Mouse (Mus musculus): ENCODE measurements around the gene Tmem247. TPM values are rescaled to one million over a fixed set of nuclear protein-coding genes. Genes with fewer than 3 reads are reported as not detected.
A peak's percentile ranks its signal among the peaks of the same experiment; 100 is the strongest.

The Tmem247 gene
- polyA plus RNA-seq, 1 experiment from 2014 or later: not detected

- H3K9me3 ChIP-seq: no peaks in the 10 kb centered on the region
- H3K4me3 ChIP-seq: no peak overlapping the region
- WGBS: 30% methylated on average over 7 of the region's 7 CpGs
- no peak overlapping the region for H3K4me2 ChIP-seq
- no peaks in the 10 kb centered on the region for H3K36me3 ChIP-seq
- ATAC-seq (ENCODE audit: low FRiP score, low read depth): 0 out of 2 replicates have a peak, but pooled peaks have one; percentile 44
- H3K9ac ChIP-seq: no peak overlapping the region
- H3K27me3 ChIP-seq: no peaks in the 10 kb centered on the region
- H3K27ac ChIP-seq (replicated peaks): no peak overlapping the region
- H3K4me1 ChIP-seq (replicated peaks): peaks cover 29% of the 10 kb centered on the region
Observed at GRCm38 (mm10) chr17:86903596-86903995, 13.6 kb upstream of the Tmem247 start.

- H3K9me3 ChIP-seq: no peaks in the 10 kb centered on the region
- no peak overlapping the region for H3K27ac ChIP-seq (replicated peaks)
- H3K4me2 ChIP-seq: no peak overlapping the region
- H3K4me3 ChIP-seq: no peak overlapping the region
- ATAC-seq (ENCODE audit: low FRiP score, low read depth): no peak
- WGBS: 71% methylated on average over 3 of the region's 3 CpGs
- H3K36me3 ChIP-seq: no peaks in the 10 kb centered on the region
- peaks cover 29% of the 10 kb centered on the region for H3K4me1 ChIP-seq (replicated peaks)
- H3K9ac ChIP-seq: no peak overlapping the region
- no peaks in the 10 kb centered on the region for H3K27me3 ChIP-seq
Observed at GRCm38 (mm10) chr17:86904206-86904605, 12.9 kb upstream of the Tmem247 start.

GRCm38 (mm10) chr17:86905297-86906135, 11.6 kb upstream of the Tmem247 start:
- Histone ChIP-seq H3K9ac (no peak overlapping the region), H3K4me1 (replicated peaks) (peaks cover 29% of the 10 kb centered on the region), H3K4me3 (no peak overlapping the region), H3K4me2 (0 out of 2 replicates have a peak overlapping the region, but pooled peaks have one; percentile 13), H3K27ac (replicated peaks) (peak overlapping the region; percentile 73), H3K27me3 (no peaks in the 10 kb centered on the region), H3K36me3 (no peaks in the 10 kb centered on the region), H3K9me3 (no peaks in the 10 kb centered on the region)
- ATAC-seq (ENCODE audit: low FRiP score, low read depth): peak; percentile 76
- WGBS: 14% methylated on average over 19 of the region's 19 CpGs

GRCm38 (mm10) chr17:86906136-86906461, 11.0 kb upstream of the Tmem247 start:
- Histone ChIP-seq H3K27me3 (no peaks in the 10 kb centered on the region), H3K36me3 (no peaks in the 10 kb centered on the region), H3K4me1 (replicated peaks) (peaks cover 23% of the 10 kb centered on the region), H3K9me3 (no peaks in the 10 kb centered on the region), H3K27ac (replicated peaks) (peak overlapping the region; percentile 73), H3K4me3 (no peak overlapping the region), H3K4me2 (0 out of 2 replicates have a peak overlapping the region, but pooled peaks have one; percentile 13), H3K9ac (no peak overlapping the region)
- peak; percentile 46; the same call in 1 of the 2 replicates for ATAC-seq (ENCODE audit: low FRiP score, low read depth)
- 3% methylated on average over 9 of the region's 9 CpGs for WGBS

GRCm38 (mm10) chr17:86906601-86907000, 10.5 kb upstream of the Tmem247 start:
- no peaks in the 10 kb centered on the region for H3K9me3 ChIP-seq
- 33% methylated on average over 6 of the region's 6 CpGs for WGBS
- H3K27me3 ChIP-seq: no peaks in the 10 kb centered on the region
- peaks cover 21% of the 10 kb centered on the region for H3K4me1 ChIP-seq (replicated peaks)
- no peak overlapping the region for H3K4me2 ChIP-seq
- ATAC-seq (ENCODE audit: low FRiP score, low read depth): no peak
- no peaks in the 10 kb centered on the region for H3K36me3 ChIP-seq
- H3K27ac ChIP-seq (replicated peaks): no peak overlapping the region
- no peak overlapping the region for H3K4me3 ChIP-seq
- no peak overlapping the region for H3K9ac ChIP-seq

GRCm38 (mm10) chr17:86907092-86907491, 10.1 kb upstream of the Tmem247 start:
- no peaks in the 10 kb centered on the region for H3K36me3 ChIP-seq

GRCm38 (mm10) chr17:86908316-86908715, 8.8 kb upstream of the Tmem247 start:
- Histone ChIP-seq H3K4me1 (replicated peaks) (peaks cover 21% of the 10 kb centered on the region), H3K36me3 (no peaks in the 10 kb centered on the region), H3K9me3 (no peaks in the 10 kb centered on the region), H3K4me3 (no peak overlapping the region), H3K9ac (no peak overlapping the region), H3K27ac (replicated peaks) (no peak overlapping the region), H3K4me2 (no peak overlapping the region), H3K27me3 (no peaks in the 10 kb centered on the region)
- ATAC-seq (ENCODE audit: low FRiP score, low read depth): no peak
- WGBS: 80% methylated on average over 8 of the region's 8 CpGs

More at GRCm38 (mm10) chr17:86907092-86907491, 10.1 kb upstream of the Tmem247 start:
- no peak overlapping the region for H3K27ac ChIP-seq (replicated peaks)
- H3K4me2 ChIP-seq: no peak overlapping the region
- H3K27me3 ChIP-seq: no peaks in the 10 kb centered on the region
- no peak for ATAC-seq (ENCODE audit: low FRiP score, low read depth)
- H3K9ac ChIP-seq: no peak overlapping the region
- WGBS: 76% methylated on average over 3 of the region's 3 CpGs
- H3K4me3 ChIP-seq: no peak overlapping the region
- no peaks in the 10 kb centered on the region for H3K9me3 ChIP-seq
- peaks cover 21% of the 10 kb centered on the region for H3K4me1 ChIP-seq (replicated peaks)

GRCm38 (mm10) chr17:86909733-86910495, 7.2 kb upstream of the Tmem247 start:
- no peak overlapping the region for H3K27ac ChIP-seq (replicated peaks)
- WGBS: 64% methylated on average over 14 of the region's 14 CpGs
- peaks cover 12% of the 10 kb centered on the region for H3K4me1 ChIP-seq (replicated peaks)
- no peak overlapping the region for H3K4me2 ChIP-seq
- H3K9ac ChIP-seq: no peak overlapping the region
- H3K36me3 ChIP-seq: no peaks in the 10 kb centered on the region
- H3K4me3 ChIP-seq: no peak overlapping the region
- no peaks in the 10 kb centered on the region for H3K9me3 ChIP-seq
- peak; percentile 40; the same call in 1 of the 2 replicates for ATAC-seq (ENCODE audit: low FRiP score, low read depth)
- H3K27me3 ChIP-seq: no peaks in the 10 kb centered on the region

GRCm38 (mm10) chr17:86911261-86911660, 5.9 kb upstream of the Tmem247 start:
- Histone ChIP-seq H3K27me3 (no peaks in the 10 kb centered on the region), H3K4me1 (replicated peaks) (no peaks in the 10 kb centered on the region), H3K4me2 (no peak overlapping the region), H3K27ac (replicated peaks) (no peak overlapping the region), H3K4me3 (no peak overlapping the region), H3K9me3 (no peaks in the 10 kb centered on the region), H3K36me3 (no peaks in the 10 kb centered on the region), H3K9ac (no peak overlapping the region)
- 64% methylated on average over 5 of the region's 5 CpGs for WGBS
- ATAC-seq (ENCODE audit: low FRiP score, low read depth): no peak

GRCm38 (mm10) chr17:86913003-86913607, 4.0 kb upstream of the Tmem247 start:
- no peak for ATAC-seq (ENCODE audit: low FRiP score, low read depth)
- 87% methylated on average over 7 of the region's 7 CpGs for WGBS

GRCm38 (mm10) chr17:86915540-86915939, 1.6 kb upstream of the Tmem247 start:
- no peaks in the 10 kb centered on the region for H3K36me3 ChIP-seq
- WGBS: 80% methylated on average over 4 of the region's 4 CpGs
- no peaks in the 10 kb centered on the region for H3K4me1 ChIP-seq (replicated peaks)
- no peak overlapping the region for H3K27ac ChIP-seq (replicated peaks)
- no peaks in the 10 kb centered on the region for H3K9me3 ChIP-seq
- no peaks in the 10 kb centered on the region for H3K27me3 ChIP-seq
- H3K4me2 ChIP-seq: no peak overlapping the region
- H3K9ac ChIP-seq: no peak overlapping the region
- no peak overlapping the region for H3K4me3 ChIP-seq
- no peak for ATAC-seq (ENCODE audit: low FRiP score, low read depth)

More at GRCm38 (mm10) chr17:86913003-86913607, 4.0 kb upstream of the Tmem247 start:
- H3K9ac ChIP-seq: no peak overlapping the region
- no peak overlapping the region for H3K4me3 ChIP-seq
- no peaks in the 10 kb centered on the region for H3K36me3 ChIP-seq
- H3K4me2 ChIP-seq: no peak overlapping the region
- no peaks in the 10 kb centered on the region for H3K9me3 ChIP-seq
- H3K27ac ChIP-seq (replicated peaks): no peak overlapping the region
- no peaks in the 10 kb centered on the region for H3K4me1 ChIP-seq (replicated peaks)
- no peaks in the 10 kb centered on the region for H3K27me3 ChIP-seq

- no peak overlapping the region for H3K27ac ChIP-seq (replicated peaks)
- ATAC-seq (ENCODE audit: low FRiP score, low read depth): no peak
- 71% methylated on average over 6 of the region's 6 CpGs for WGBS
- H3K9me3 ChIP-seq: no peaks in the 10 kb centered on the region
- no peaks in the 10 kb centered on the region for H3K4me1 ChIP-seq (replicated peaks)
- no peak overlapping the region for H3K4me2 ChIP-seq
- no peak overlapping the region for H3K4me3 ChIP-seq
- no peak overlapping the region for H3K9ac ChIP-seq
- H3K36me3 ChIP-seq: no peaks in the 10 kb centered on the region
- no peaks in the 10 kb centered on the region for H3K27me3 ChIP-seq
Observed at GRCm38 (mm10) chr17:86918786-86919185, 1.6 kb downstream of the Tmem247 start.
